Mouse (Mus musculus): ENCODE data around the gene Mesd. TPM values are rescaled to one million over a fixed set of nuclear protein-coding genes. Genes with fewer than 3 reads are reported as not detected.

The Mesd gene
- polyA plus RNA-seq (2014; fragmentation: Illumina TruSeq; extraction: RNeasy Lipid Tissue Mini Kit (QIAGEN cat#74804); ENCODE audit: low replicate concordance), result 9.1 TPM

DNA sequence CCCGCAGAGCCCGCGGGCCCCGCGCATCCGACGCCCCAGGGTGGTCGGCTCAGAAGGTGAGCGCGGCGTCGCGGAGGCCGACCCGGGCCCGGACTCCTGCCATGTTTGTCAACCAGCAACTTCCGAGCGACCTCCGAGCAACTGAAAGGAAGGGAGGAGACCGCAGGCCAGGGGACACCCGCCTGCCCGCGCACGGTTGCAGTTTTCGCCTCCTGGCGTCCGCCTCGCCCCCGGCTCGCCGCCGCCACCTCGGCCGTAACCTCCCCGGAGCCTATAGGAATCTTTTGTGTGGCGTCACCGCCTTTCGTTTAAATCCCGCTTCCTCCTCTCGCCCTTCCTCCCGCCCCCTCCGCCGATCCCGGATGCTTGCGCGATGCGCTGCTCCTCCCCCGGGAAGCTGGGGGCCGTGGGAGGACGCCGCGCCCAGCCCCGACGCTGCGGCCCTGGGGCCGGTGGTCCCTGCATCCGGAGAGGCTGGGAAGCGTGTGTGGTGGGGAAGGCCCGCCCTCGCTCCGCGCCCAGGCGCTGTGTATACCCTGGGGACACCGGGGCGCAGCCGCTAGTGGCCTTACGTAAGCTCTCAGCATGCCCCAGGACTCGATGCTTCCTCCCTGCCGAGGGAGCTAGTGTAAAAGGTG lies at the start of gene Mesd, which contains the start of gene Tlnrd1:
Gene Mesd, plus strand, starts transcription at position 446 of the 638 bp plus-strand sequence.
Gene Tlnrd1, minus strand, starts transcription at position 285 of the 638 bp plus-strand sequence.

Other genes starting within 250 kb of the Mesd start
- 1.1 TPM for gene Il16, start 138.7 kb upstream of the Mesd start, polyA plus RNA-seq (2014; fragmentation: Illumina TruSeq; extraction: RNeasy Lipid Tissue Mini Kit (QIAGEN cat#74804); ENCODE audit: low replicate concordance)
- gene Cfap161, start 89.6 kb upstream of the Mesd start, polyA plus RNA-seq (2014; fragmentation: Illumina TruSeq; extraction: RNeasy Lipid Tissue Mini Kit (QIAGEN cat#74804); ENCODE audit: low replicate concordance), result not detected
- gene Tlnrd1, start 161 bp upstream of the Mesd start, polyA plus RNA-seq (2014; fragmentation: Illumina TruSeq; extraction: RNeasy Lipid Tissue Mini Kit (QIAGEN cat#74804); ENCODE audit: low replicate concordance), result 11.9 TPM
- 0.19 TPM for gene Cemip, start 202.0 kb downstream of the Mesd start, polyA plus RNA-seq (2014; fragmentation: Illumina TruSeq; extraction: RNeasy Lipid Tissue Mini Kit (QIAGEN cat#74804); ENCODE audit: low replicate concordance)